Mouse (Mus musculus): ENCODE measurements at regions not wholly inside any gene's neighbourhood (a gene's known extent, or its start where the extent isn't known, plus 50 kb on each side); places are given as distances from the start of the nearest gene placed in this dataset.

GRCm38 (mm10) chr5:119156638-119157037 lies 513.8 kb upstream of the Tbx3 start:
- no peak overlapping the region for H3K4me3 ChIP-seq (ENCODE audit: control insufficient read depth in 1 of 2, insufficient read depth in 1 of 2, low read depth in 2 of 2, low read length in 2 of 2)

DNA sequence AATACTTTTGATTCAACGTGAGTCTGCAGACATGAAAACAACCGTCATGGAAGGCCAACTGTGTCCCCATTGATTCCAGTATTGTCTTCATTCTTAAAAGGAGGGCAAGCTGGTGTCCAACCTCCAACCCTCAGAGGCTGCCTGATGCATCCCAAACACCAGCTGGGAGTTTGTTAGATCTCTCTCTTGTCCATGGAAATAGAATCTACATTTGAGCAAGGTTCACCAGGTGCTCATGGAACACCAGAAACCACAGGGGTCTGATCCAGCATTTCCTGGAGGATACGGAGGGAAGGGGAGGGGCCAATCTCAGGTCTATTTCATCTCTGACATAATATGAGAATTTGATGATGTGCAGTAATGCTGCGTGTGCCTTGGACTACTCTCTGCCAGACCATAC lies 512.3 kb upstream of the Tbx3 start:
- no peaks in the 10 kb centered on the region for H3K36me3 ChIP-seq (ENCODE audit: control insufficient read depth in 1 of 2, insufficient read depth in 2 of 2, low read length in 2 of 2)
- no peak overlapping the region for H3K4me3 ChIP-seq (ENCODE audit: control insufficient read depth in 1 of 2, insufficient read depth in 1 of 2, low read depth in 2 of 2, low read length in 2 of 2)
- no peak for DNase-seq (ENCODE audit: low read depth, low spot score)
- no peak overlapping the region for H3K9ac ChIP-seq (ENCODE audit: control insufficient read depth, low read depth, low read length, poor library complexity, severe bottlenecking)
- TF ChIP-seq SMC3 (IDR thresholded peaks at IDR 0.05; ENCODE audit: low read depth, low read length) (no peak), RAD21 (IDR thresholded peaks at IDR 0.05; ENCODE audit: low read depth, low read length) (no peak), RCOR1 (IDR thresholded peaks at IDR 0.05; ENCODE audit: low read depth, low read length) (no peak), ZNF384 (IDR thresholded peaks at IDR 0.05; ENCODE audit: low read depth, low read length) (no peak), ELF1 (IDR thresholded peaks at IDR 0.05; ENCODE audit: low read depth, low read length) (no peak), KAT2A (conservative IDR thresholded peaks at IDR 0.05; ENCODE audit: low read depth, low read length) (no peak), POLR2A (IDR thresholded peaks at IDR 0.05; ENCODE audit: control insufficient read depth in 1 of 2, insufficient read depth in 1 of 2, low read depth in 1 of 2, low read length in 2 of 2, poor library complexity in 1 of 2) (no peak), BHLHE40 (IDR thresholded peaks at IDR 0.05; ENCODE audit: borderline replicate concordance, low read depth, low read length) (no peak), UBTF (IDR thresholded peaks at IDR 0.05; ENCODE audit: borderline replicate concordance, insufficient read depth, low read depth, low read length) (no peak), ZKSCAN1 (IDR thresholded peaks at IDR 0.05; ENCODE audit: low read depth, low read length) (no peak), POLR2AphosphoS5 (IDR thresholded peaks at IDR 0.05; ENCODE audit: borderline replicate concordance, low read depth, low read length) (no peak), NRF1 (IDR thresholded peaks at IDR 0.05; ENCODE audit: insufficient read depth, low read depth, low read length, poor library complexity, severe bottlenecking) (no peak)
- no peak overlapping the region for H3K27ac ChIP-seq (ENCODE audit: control insufficient read depth, low read depth, low read length)
- H3K79me2 ChIP-seq (ENCODE audit: control insufficient read depth, insufficient read depth, low read length, poor library complexity), result no peaks in the 10 kb centered on the region
- no peaks in the 10 kb centered on the region for H3K9me3 ChIP-seq (replicated peaks; ENCODE audit: insufficient read depth, low read length)
- H3K27me3 ChIP-seq (ENCODE audit: control insufficient read depth in 1 of 2, insufficient read depth in 2 of 2, low read length in 2 of 2), result no peaks in the 10 kb centered on the region
- H3K4me1 ChIP-seq (ENCODE audit: control insufficient read depth in 1 of 2, insufficient read depth in 2 of 2, low read length in 2 of 2), result no peaks in the 10 kb centered on the region

More at GRCm38 (mm10) chr5:119156638-119157037, 513.8 kb upstream of the Tbx3 start:
- Histone ChIP-seq H3K27ac (ENCODE audit: control insufficient read depth, low read depth, low read length) (no peak overlapping the region), H3K36me3 (ENCODE audit: control insufficient read depth in 1 of 2, insufficient read depth in 2 of 2, low read length in 2 of 2) (no peaks in the 10 kb centered on the region), H3K4me1 (ENCODE audit: control insufficient read depth in 1 of 2, insufficient read depth in 2 of 2, low read length in 2 of 2) (no peaks in the 10 kb centered on the region), H3K9ac (ENCODE audit: control insufficient read depth, low read depth, low read length, poor library complexity, severe bottlenecking) (no peak overlapping the region), H3K79me2 (ENCODE audit: control insufficient read depth, insufficient read depth, low read length, poor library complexity) (no peaks in the 10 kb centered on the region), H3K27me3 (ENCODE audit: control insufficient read depth in 1 of 2, insufficient read depth in 2 of 2, low read length in 2 of 2) (no peaks in the 10 kb centered on the region), H3K9me3 (replicated peaks; ENCODE audit: insufficient read depth, low read length) (no peaks in the 10 kb centered on the region)
- no peak for TF ChIP-seq POLR2AphosphoS2 (IDR thresholded peaks at IDR 0.05; ENCODE audit: low read length)
- no peak for TF ChIP-seq TCF12 (IDR thresholded peaks at IDR 0.05; ENCODE audit: low read depth, low read length)
- TF ChIP-seq USF2 (IDR thresholded peaks at IDR 0.05; ENCODE audit: borderline replicate concordance in 1 of 2, insufficient read depth in 1 of 2, low read depth in 1 of 2, low read length in 2 of 2), result no peak
- TF ChIP-seq SMC3 (IDR thresholded peaks at IDR 0.05; ENCODE audit: low read depth, low read length), result no peak
- TF ChIP-seq USF1 (IDR thresholded peaks at IDR 0.05; ENCODE audit: low read depth, low read length), result no peak
- TF ChIP-seq MXI1 (IDR thresholded peaks at IDR 0.05; ENCODE audit: low read depth, low read length), result no peak
- TF ChIP-seq SIN3A (IDR thresholded peaks at IDR 0.05; ENCODE audit: low read length), result no peak
- no peak for TF ChIP-seq CTCF (IDR thresholded peaks at IDR 0.05 in 2 of 3, conservative IDR thresholded peaks at IDR 0.05 in 1 of 3; ENCODE audit: control insufficient read depth in 1 of 3, insufficient read depth in 1 of 3, low read depth in 2 of 3, low read length in 3 of 3, poor library complexity in 1 of 3, severe bottlenecking in 1 of 3)
- no peak for TF ChIP-seq GATA1 (IDR thresholded peaks at IDR 0.05; ENCODE audit: low read depth, low read length)
- no peak for TF ChIP-seq ZMIZ1 (IDR thresholded peaks at IDR 0.05; ENCODE audit: low read depth, low read length)
- TF ChIP-seq MAFK (IDR thresholded peaks at IDR 0.05; ENCODE audit: borderline replicate concordance, low read depth, low read length), result no peak
- TF ChIP-seq TBP (IDR thresholded peaks at IDR 0.05; ENCODE audit: low read depth, low read length), result no peak
- no peak for TF ChIP-seq BHLHE40 (IDR thresholded peaks at IDR 0.05; ENCODE audit: borderline replicate concordance, low read depth, low read length)
- no peak for TF ChIP-seq MAZ (IDR thresholded peaks at IDR 0.05; ENCODE audit: low read depth, low read length)
- TF ChIP-seq HCFC1 (IDR thresholded peaks at IDR 0.05; ENCODE audit: low read depth, low read length), result no peak
- TF ChIP-seq E2F4 (IDR thresholded peaks at IDR 0.05; ENCODE audit: borderline replicate concordance, low read depth, low read length), result no peak
- no peak for TF ChIP-seq ELF1 (IDR thresholded peaks at IDR 0.05; ENCODE audit: low read depth, low read length)
- no peak for DNase-seq (ENCODE audit: low read depth, low spot score)
